Mouse (Mus musculus) c-Kit-negative CD71-positive TER-119-positive erythroid progenitor cells, embryonic 14.5 days (primary cell): Measurements from ENCODE around the gene Slc9a4.
"Not testable (repeated sequence)": the region's sequence is repeated elsewhere in the genome, so short reads cannot be mapped to it uniquely, and the experiment has no call there.

Experiments used
- DNase-seq: peaks from one replicate; pipeline ENCODE4 v3.0.0-alpha.2; 2013; ENCODE audit warnings: low read depth, low spot score

Slc9a4 gene

GRCm38 (mm10) chr1:40579784-40580183 lies at the start of gene Slc9a4:
Gene Slc9a4, plus strand, starts transcription at chr1:40580081.
- DNase-seq = no peak

GRCm38 (mm10) chr1:40537577-40537976 lies 42.3 kb upstream of the Slc9a4 start:
- no peak for DNase-seq

GRCm38 (mm10) chr1:40544650-40545049 lies 35.2 kb upstream of the Slc9a4 start:
- peak; percentile 25 for DNase-seq

- no peak for DNase-seq
These were observed 33.2 kb upstream of the Slc9a4 start for GRCm38 (mm10) chr1:40546645-40547044.

- DNase-seq = no peak
These were observed 32.8 kb upstream of the Slc9a4 start for GRCm38 (mm10) chr1:40547064-40547572.

- DNase-seq = no peak
These were observed 32.1 kb upstream of the Slc9a4 start for GRCm38 (mm10) chr1:40547762-40548161.

- no peak for DNase-seq
These were observed 10.5 kb upstream of the Slc9a4 start for GRCm38 (mm10) chr1:40569374-40569773.

GRCm38 (mm10) chr1:40580269-40580668 lies 388 bp downstream of the Slc9a4 start:
- DNase-seq = no peak

GRCm38 (mm10) chr1:40586776-40587175 lies 6.9 kb downstream of the Slc9a4 start:
- no peak for DNase-seq

- no peak for DNase-seq
These were observed 11.1 kb downstream of the Slc9a4 start for GRCm38 (mm10) chr1:40590931-40591330.

- DNase-seq = no peak
These were observed 17.9 kb downstream of the Slc9a4 start for GRCm38 (mm10) chr1:40597822-40598221.

GRCm38 (mm10) chr1:40599661-40600060 lies 19.8 kb downstream of the Slc9a4 start:
- DNase-seq = not testable (repeated sequence)

- DNase-seq = no peak
These were observed 20.8 kb downstream of the Slc9a4 start for GRCm38 (mm10) chr1:40600394-40601327.

- DNase-seq = no peak
These were observed 21.6 kb downstream of the Slc9a4 start for GRCm38 (mm10) chr1:40601461-40601860.

- DNase-seq = no peak
These were observed 33.3 kb downstream of the Slc9a4 start for GRCm38 (mm10) chr1:40613219-40613618.

GRCm38 (mm10) chr1:40619093-40619492 lies 39.2 kb downstream of the Slc9a4 start:
- no peak for DNase-seq

- no peak for DNase-seq
These were observed 40.0 kb downstream of the Slc9a4 start for GRCm38 (mm10) chr1:40619871-40620270.

- no peak for DNase-seq
These were observed 45.1 kb downstream of the Slc9a4 start for GRCm38 (mm10) chr1:40624954-40625353.

GRCm38 (mm10) chr1:40626954-40627353 lies 47.1 kb downstream of the Slc9a4 start:
- DNase-seq = no peak

- DNase-seq = no peak
These were observed 48.6 kb downstream of the Slc9a4 start for GRCm38 (mm10) chr1:40628443-40628842.

- DNase-seq = no peak
These were observed 52.7 kb downstream of the Slc9a4 start for GRCm38 (mm10) chr1:40632407-40633062.

- no peak for DNase-seq
These were observed 54.7 kb downstream of the Slc9a4 start for GRCm38 (mm10) chr1:40634608-40635007.

GRCm38 (mm10) chr1:40648234-40648633 lies 68.4 kb downstream of the Slc9a4 start:
- no peak for DNase-seq
